In the genomic region with DNA sequence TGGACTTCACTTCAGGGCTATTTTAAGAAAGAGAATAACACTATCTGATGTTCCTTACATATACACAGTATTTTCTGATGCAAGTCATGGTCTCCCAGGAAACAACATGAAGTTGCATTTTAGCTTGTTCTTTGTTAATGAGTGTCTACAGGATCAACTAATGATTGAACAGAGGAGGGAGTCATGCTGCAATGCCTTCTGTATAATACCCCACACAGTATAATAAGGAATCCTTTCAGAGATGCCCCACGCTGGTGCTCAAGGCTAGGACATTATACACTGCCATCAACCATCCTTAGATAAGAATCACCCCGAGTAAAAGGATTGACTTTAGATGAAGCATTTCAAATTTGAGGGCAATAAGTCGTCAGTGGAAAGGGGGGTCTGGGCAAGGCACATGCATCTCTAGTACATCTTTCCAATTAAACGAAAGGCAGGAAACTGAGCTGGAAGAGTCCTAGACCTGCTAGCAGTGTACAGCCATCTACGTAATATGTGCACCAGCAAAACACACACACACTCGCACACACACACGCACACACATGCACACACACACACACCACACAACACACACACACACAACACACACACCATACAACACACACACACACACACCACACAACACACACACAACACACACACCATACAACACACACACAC, we compare ENCODE assay signal across 15 mouse cellular contexts.
"Had no signal": no experiment of that assay in that cellular context is flagged by ENCODE, and none has a peak within 500 bp of the region (broad histone marks: within the 10 kb centered on the region; RNA-seq: fewer than 3 reads in every experiment).

No protein-coding gene starts in this region.

- ATAC-seq: intestine, embryonic 15.5 days had no signal

- H3K4me3 ChIP-seq: intestine, embryonic 15.5 days; left cerebral cortex, adult 2 months; limb, embryonic 12.5 days; limb, embryonic 15.5 days; liver, embryonic 12.5 days; liver, embryonic 15.5 days had no signal

- H3K9ac ChIP-seq: intestine, embryonic 15.5 days; limb, embryonic 12.5 days; limb, embryonic 15.5 days; liver, embryonic 12.5 days; liver, embryonic 15.5 days had no signal

- H3K36me3 ChIP-seq: intestine, embryonic 15.5 days; limb, embryonic 12.5 days; limb, embryonic 15.5 days; liver, embryonic 12.5 days; liver, embryonic 15.5 days had no signal

- H3K27ac ChIP-seq: intestine, embryonic 15.5 days; left cerebral cortex, adult 2 months; limb, embryonic 12.5 days; limb, embryonic 15.5 days; liver, embryonic 12.5 days; liver, embryonic 15.5 days had no signal

- DNase-seq: kidney, postnatal 14 days; layer of hippocampus, postnatal 36 days; lung, adult 2 months; lung, postnatal 14 days; lung, postnatal 4 days; midbrain, embryonic 14.5 days; thymus, adult 18-20 months; thymus, postnatal 36 days had no signal

- H3K27me3 ChIP-seq: intestine, embryonic 15.5 days; limb, embryonic 12.5 days; limb, embryonic 15.5 days; liver, embryonic 12.5 days; liver, embryonic 15.5 days had no signal

- H3K4me1 ChIP-seq: intestine, embryonic 15.5 days; limb, embryonic 12.5 days; limb, embryonic 15.5 days had no signal

- H3K9me3 ChIP-seq: intestine, embryonic 15.5 days; limb, embryonic 12.5 days; limb, embryonic 15.5 days; liver, embryonic 12.5 days; liver, embryonic 15.5 days had no signal

- H3K4me2 ChIP-seq: intestine, embryonic 15.5 days; limb, embryonic 12.5 days; limb, embryonic 15.5 days; liver, embryonic 15.5 days; midbrain, embryonic 11.5 days had no signal
